Mouse (Mus musculus): ENCODE data around the gene Zbtb9. TPM values are rescaled to one million over a fixed set of nuclear protein-coding genes. Genes with fewer than 3 reads are reported as not detected.

Gene Zbtb9
- polyA plus RNA-seq, 1 experiment from 2014 or later = 16.9 TPM

GRCm38 (mm10) chr17:27001889-27002288 lies 28.9 kb downstream of the Zbtb9 start:
- no peak for ATAC-seq (ENCODE audit: borderline replicate concordance, extremely low read depth, low FRiP score, low TSS enrichment)
- no peak overlapping the region for H3K4me2 ChIP-seq
- no peak overlapping the region for H3K27ac ChIP-seq
- peaks cover 3% of the 10 kb centered on the region; the same call in 1 of the 2 replicates for H3K4me1 ChIP-seq
- no peak overlapping the region for H3K4me3 ChIP-seq
- H3K9me3 ChIP-seq = no peaks in the 10 kb centered on the region
- H3K27me3 ChIP-seq = 0 out of 2 replicates have a peak, but pooled peaks cover 5% of the 10 kb centered on the region
- 51% methylated on average over 6 of the region's 6 CpGs for WGBS
- H3K36me3 ChIP-seq = no peaks in the 10 kb centered on the region
- H3K9ac ChIP-seq = no peak overlapping the region

- no peak overlapping the region for H3K4me3 ChIP-seq
- peaks cover 3% of the 10 kb centered on the region; the same call in 1 of the 2 replicates for H3K4me1 ChIP-seq
- H3K9ac ChIP-seq = no peak overlapping the region
- H3K36me3 ChIP-seq = no peaks in the 10 kb centered on the region
- H3K27me3 ChIP-seq = 0 out of 2 replicates have a peak, but pooled peaks cover 5% of the 10 kb centered on the region
- H3K4me2 ChIP-seq = no peak overlapping the region
- WGBS = 33% methylated on average over 9 of the region's 9 CpGs
- H3K27ac ChIP-seq = no peak overlapping the region
- ATAC-seq (ENCODE audit: borderline replicate concordance, extremely low read depth, low FRiP score, low TSS enrichment) = no peak
- H3K9me3 ChIP-seq = no peaks in the 10 kb centered on the region
Measured at GRCm38 (mm10) chr17:27004431-27004830, 31.5 kb downstream of the Zbtb9 start.

GRCm38 (mm10) chr17:27004903-27005485 lies 32.0 kb downstream of the Zbtb9 start:
- H3K9me3 ChIP-seq = no peaks in the 10 kb centered on the region
- H3K36me3 ChIP-seq = no peaks in the 10 kb centered on the region
- no peak overlapping the region for H3K9ac ChIP-seq
- peak overlapping the region; percentile 3; the same call in 1 of the 2 replicates for H3K4me2 ChIP-seq
- 30% methylated on average over 19 of the region's 19 CpGs for WGBS
- H3K4me1 ChIP-seq = peaks cover 3% of the 10 kb centered on the region; the same call in 1 of the 2 replicates
- H3K4me3 ChIP-seq = no peak overlapping the region
- H3K27ac ChIP-seq = no peak overlapping the region
- no peak for ATAC-seq (ENCODE audit: borderline replicate concordance, extremely low read depth, low FRiP score, low TSS enrichment)
- H3K27me3 ChIP-seq = 0 out of 2 replicates have a peak, but pooled peaks cover 5% of the 10 kb centered on the region

GRCm38 (mm10) chr17:27005644-27006043 lies 32.7 kb downstream of the Zbtb9 start:
- Histone ChIP-seq H3K27me3 (0 out of 2 replicates have a peak, but pooled peaks cover 5% of the 10 kb centered on the region), H3K9me3 (no peaks in the 10 kb centered on the region), H3K4me1 (peaks cover 3% of the 10 kb centered on the region; the same call in 1 of the 2 replicates), H3K4me3 (no peak overlapping the region), H3K9ac (no peak overlapping the region), H3K27ac (no peak overlapping the region), H3K4me2 (peak overlapping the region; percentile 3; the same call in 1 of the 2 replicates), H3K36me3 (no peaks in the 10 kb centered on the region)
- WGBS = 39% methylated on average over 11 of the region's 11 CpGs
- no peak for ATAC-seq (ENCODE audit: borderline replicate concordance, extremely low read depth, low FRiP score, low TSS enrichment)

- no peak overlapping the region for H3K27ac ChIP-seq
- no peak for ATAC-seq (ENCODE audit: borderline replicate concordance, extremely low read depth, low FRiP score, low TSS enrichment)
- H3K27me3 ChIP-seq = 0 out of 2 replicates have a peak, but pooled peaks cover 5% of the 10 kb centered on the region
- no peak overlapping the region for H3K4me2 ChIP-seq
- WGBS = 77% methylated on average over 2 of the region's 2 CpGs
- H3K9ac ChIP-seq = no peak overlapping the region
- H3K4me3 ChIP-seq = no peak overlapping the region
- H3K9me3 ChIP-seq = no peaks in the 10 kb centered on the region
- H3K4me1 ChIP-seq = peaks cover 3% of the 10 kb centered on the region; the same call in 1 of the 2 replicates
- H3K36me3 ChIP-seq = no peaks in the 10 kb centered on the region
Measured at GRCm38 (mm10) chr17:27008277-27008676, 35.3 kb downstream of the Zbtb9 start.

GRCm38 (mm10) chr17:27011167-27011566 lies 38.2 kb downstream of the Zbtb9 start:
- no peak overlapping the region for H3K4me3 ChIP-seq
- no peak for ATAC-seq (ENCODE audit: borderline replicate concordance, extremely low read depth, low FRiP score, low TSS enrichment)
- H3K27me3 ChIP-seq = no peaks in the 10 kb centered on the region
- H3K27ac ChIP-seq = no peak overlapping the region
- no peak overlapping the region for H3K9ac ChIP-seq
- no peak overlapping the region for H3K4me2 ChIP-seq
- no peaks in the 10 kb centered on the region for H3K36me3 ChIP-seq
- H3K9me3 ChIP-seq = no peaks in the 10 kb centered on the region
- no peaks in the 10 kb centered on the region; the same call in 1 of the 2 replicates for H3K4me1 ChIP-seq
- 87% methylated on average over 10 of the region's 10 CpGs for WGBS

GRCm38 (mm10) chr17:27011998-27012672 lies 39.2 kb downstream of the Zbtb9 start:
- Histone ChIP-seq H3K27ac (no peak overlapping the region), H3K9me3 (no peaks in the 10 kb centered on the region), H3K4me1 (peaks cover under 1% of the 10 kb centered on the region; the same call in 1 of the 2 replicates), H3K27me3 (no peaks in the 10 kb centered on the region), H3K9ac (no peak overlapping the region), H3K4me3 (no peak overlapping the region), H3K36me3 (no peaks in the 10 kb centered on the region), H3K4me2 (no peak overlapping the region)
- WGBS = 51% methylated on average over 14 of the region's 14 CpGs
- ATAC-seq (ENCODE audit: borderline replicate concordance, extremely low read depth, low FRiP score, low TSS enrichment) = no peak

GRCm38 (mm10) chr17:27012909-27013308 lies 39.9 kb downstream of the Zbtb9 start:
- H3K4me3 ChIP-seq = no peak overlapping the region
- no peak for ATAC-seq (ENCODE audit: borderline replicate concordance, extremely low read depth, low FRiP score, low TSS enrichment)
- H3K4me1 ChIP-seq = peaks cover 7% of the 10 kb centered on the region; the same call in 1 of the 2 replicates
- H3K9ac ChIP-seq = no peak overlapping the region
- no peak overlapping the region for H3K4me2 ChIP-seq
- H3K27me3 ChIP-seq = no peaks in the 10 kb centered on the region
- H3K36me3 ChIP-seq = no peaks in the 10 kb centered on the region
- WGBS = 20% methylated on average over 6 of the region's 6 CpGs
- no peaks in the 10 kb centered on the region for H3K9me3 ChIP-seq
- no peak overlapping the region for H3K27ac ChIP-seq

GRCm38 (mm10) chr17:27017564-27018499 lies 44.9 kb downstream of the Zbtb9 start:
- Histone ChIP-seq H3K27ac (peak overlapping the region; percentile 25), H3K4me2 (peak overlapping the region; percentile 79), H3K27me3 (no peaks in the 10 kb centered on the region), H3K9me3 (no peaks in the 10 kb centered on the region), H3K4me3 (peak overlapping the region; percentile 54), H3K9ac (peak overlapping the region; percentile 61), H3K36me3 (peaks cover 31% of the 10 kb centered on the region), H3K4me1 (peaks cover 14% of the 10 kb centered on the region)
- WGBS = 6% methylated on average over 34 of the region's 34 CpGs
- ATAC-seq (ENCODE audit: borderline replicate concordance, extremely low read depth, low FRiP score, low TSS enrichment) = peak; percentile 71

- peaks cover 36% of the 10 kb centered on the region for H3K36me3 ChIP-seq
- peak overlapping the region; percentile 54 for H3K4me3 ChIP-seq
- H3K4me2 ChIP-seq = peak overlapping the region; percentile 79
- H3K9ac ChIP-seq = peak overlapping the region; percentile 61; the same call in 1 of the 2 replicates
- no peaks in the 10 kb centered on the region for H3K27me3 ChIP-seq
- H3K4me1 ChIP-seq = peaks cover 14% of the 10 kb centered on the region
- peak overlapping the region; percentile 25; the same call in 1 of the 2 replicates for H3K27ac ChIP-seq
- no peaks in the 10 kb centered on the region for H3K9me3 ChIP-seq
- ATAC-seq (ENCODE audit: borderline replicate concordance, extremely low read depth, low FRiP score, low TSS enrichment) = no peak; the same call in 1 of the 2 replicates
- 35% methylated on average over 12 of the region's 12 CpGs for WGBS
Measured at GRCm38 (mm10) chr17:27018555-27019196, 45.7 kb downstream of the Zbtb9 start.

- no peak overlapping the region for H3K4me3 ChIP-seq
- ATAC-seq (ENCODE audit: borderline replicate concordance, extremely low read depth, low FRiP score, low TSS enrichment) = no peak
- 84% methylated on average over 14 of the region's 14 CpGs for WGBS
- no peaks in the 10 kb centered on the region for H3K27me3 ChIP-seq
- peaks cover 47% of the 10 kb centered on the region for H3K36me3 ChIP-seq
- H3K27ac ChIP-seq = no peak overlapping the region
- H3K4me2 ChIP-seq = no peak overlapping the region
- no peaks in the 10 kb centered on the region for H3K9me3 ChIP-seq
- no peak overlapping the region for H3K9ac ChIP-seq
- peaks cover 14% of the 10 kb centered on the region for H3K4me1 ChIP-seq
Measured at GRCm38 (mm10) chr17:27021076-27021475, 48.1 kb downstream of the Zbtb9 start.
